Mouse (Mus musculus) megakaryocyte, embryonic 14.5 days (primary cell): ENCODE data around the gene Tm4sf5.

Source experiments
- FLI1 ChIP-seq: IDR thresholded peaks from 2 replicates; pipeline ENCODE4 v1.6.1; 2012; ENCODE audit warnings: low read length, inconsistent platforms, mixed read lengths
- GATA1 ChIP-seq: IDR thresholded peaks from 3 replicates; pipeline ENCODE4 v1.6.1; 2012; ENCODE audit warnings: mixed read lengths, low read length, inconsistent platforms, borderline replicate concordance

GRCm38 (mm10) chr11:70511825-70512224, 6.8 kb downstream of the Tm4sf5 start:
- no peak for TF ChIP-seq GATA1
- no peak for TF ChIP-seq FLI1
